In the genomic region with DNA sequence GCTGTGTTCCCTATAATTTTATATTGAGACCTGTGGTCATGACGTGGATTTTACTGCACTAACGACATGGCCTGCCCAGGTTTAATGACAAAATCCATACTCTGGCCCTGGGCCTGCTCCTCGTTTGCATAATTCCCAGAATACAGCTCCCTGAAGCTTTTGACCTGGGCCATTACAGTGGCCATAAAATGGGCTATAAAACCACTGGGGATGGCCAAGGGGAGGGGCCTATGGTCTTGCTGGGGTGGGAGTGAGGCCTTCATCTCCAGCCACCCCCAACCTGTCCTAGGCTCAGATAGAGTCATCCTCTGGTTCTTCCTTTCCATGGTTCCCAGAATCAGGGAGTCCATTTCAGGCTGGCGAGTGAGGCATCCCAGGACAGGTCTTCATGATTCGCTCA, we compare ENCODE assay signal across 17 mouse cellular contexts. TPM values are rescaled to one million over a fixed set of nuclear protein-coding genes. Genes with fewer than 3 reads are reported as not detected.
DNase-seq lines count a peak whose midpoint lies in the region; ATAC-seq lines count a peak whose summit lies in the region.
"Had no signal": no experiment of that assay in that cellular context is flagged by ENCODE, and none has a peak within 500 bp of the region (broad histone marks: within the 10 kb centered on the region; RNA-seq: fewer than 3 reads in every experiment).

No protein-coding gene starts in this region.

- intact Hi-C loops in left cerebral cortex, postnatal 10 days (cut with DNase I), result no loop called here

- no peak overlapping the region for H3K9ac ChIP-seq in kidney, embryonic 15.5 days
- H3K9ac ChIP-seq in intestine, embryonic 15.5 days, result no peak overlapping the region
- peak overlapping the region; percentile 64 for H3K9ac ChIP-seq in liver, embryonic 15.5 days
- H3K9ac ChIP-seq: hindbrain, embryonic 15.5 days; midbrain, embryonic 15.5 days had no signal

- H3K27me3 ChIP-seq in erythroblast, embryonic 14.5 days (ENCODE audit: control insufficient read depth), result peaks cover 51% of the 10 kb centered on the region
- peaks cover 96% of the 10 kb centered on the region for H3K27me3 ChIP-seq in kidney, embryonic 15.5 days
- peaks cover 46% of the 10 kb centered on the region for H3K27me3 ChIP-seq in intestine, embryonic 15.5 days (replicated peaks)
- peaks cover 49% of the 10 kb centered on the region for H3K27me3 ChIP-seq in liver, embryonic 15.5 days

- peaks cover 4% of the 10 kb centered on the region for H3K9me3 ChIP-seq in erythroblast, embryonic 14.5 days (ENCODE audit: control insufficient read depth, low read length)
- H3K9me3 ChIP-seq in kidney, embryonic 15.5 days (replicated peaks), result no peaks in the 10 kb centered on the region
- no peaks in the 10 kb centered on the region for H3K9me3 ChIP-seq in intestine, embryonic 15.5 days
- no peaks in the 10 kb centered on the region; the same call in 1 of the 2 replicates for H3K9me3 ChIP-seq in liver, embryonic 15.5 days (replicated peaks)
- H3K9me3 ChIP-seq: hindbrain, embryonic 15.5 days; midbrain, embryonic 15.5 days had no signal

- H3K4me3 ChIP-seq in erythroblast, embryonic 14.5 days (replicated peaks), result peak overlapping the region; percentile 67
- H3K4me3 ChIP-seq in kidney, embryonic 15.5 days (replicated peaks), result no peak overlapping the region
- H3K4me3 ChIP-seq in intestine, embryonic 15.5 days (replicated peaks), result no peak overlapping the region
- H3K4me3 ChIP-seq in liver, embryonic 15.5 days (replicated peaks), result peak overlapping the region; percentile 57
- H3K4me3 ChIP-seq: hindbrain, embryonic 15.5 days; midbrain, embryonic 15.5 days had no signal

- peaks cover 53% of the 10 kb centered on the region for H3K4me1 ChIP-seq in erythroblast, embryonic 14.5 days (ENCODE audit: control insufficient read depth)
- peaks cover 26% of the 10 kb centered on the region for H3K4me1 ChIP-seq in kidney, embryonic 15.5 days
- peaks cover 12% of the 10 kb centered on the region for H3K4me1 ChIP-seq in intestine, embryonic 15.5 days (replicated peaks)
- H3K4me1 ChIP-seq in liver, embryonic 15.5 days (replicated peaks), result peaks cover 42% of the 10 kb centered on the region

- WGBS in kidney, embryonic 15.5 days, result 24% methylated on average over 5 of the region's 5 CpGs
- 45% methylated on average over 5 of the region's 5 CpGs for WGBS in intestine, embryonic 15.5 days
- 37% methylated on average over 5 of the region's 5 CpGs for WGBS in liver, embryonic 15.5 days (ENCODE audit: insufficient replicate concordance)

- H3K4me2 ChIP-seq in kidney, embryonic 15.5 days, result peak overlapping the region; percentile 31; the same call in 1 of the 2 replicates
- peak overlapping the region; percentile 22; the same call in 1 of the 2 replicates for H3K4me2 ChIP-seq in intestine, embryonic 15.5 days (replicated peaks)
- H3K4me2 ChIP-seq in liver, embryonic 15.5 days, result peak overlapping the region; percentile 80
- H3K4me2 ChIP-seq: hindbrain, embryonic 15.5 days had no signal

- no peak for ATAC-seq in erythroblast, adult 5-6 weeks (replicated peaks; ENCODE audit: low FRiP score, poor library complexity, severe bottlenecking)
- peak; percentile 31; the same call in 1 of the 2 replicates for ATAC-seq in kidney, embryonic 15.5 days (replicated peaks; ENCODE audit: low FRiP score)
- peak; percentile 59 for ATAC-seq in intestine, embryonic 15.5 days
- ATAC-seq in liver, embryonic 15.5 days (ENCODE audit: insufficient read depth), result peak; percentile 6
- ATAC-seq: midbrain, embryonic 15.5 days had no signal

- no peaks in the 10 kb centered on the region; the same call in 1 of the 2 replicates for H3K36me3 ChIP-seq in erythroblast, embryonic 14.5 days (ENCODE audit: control insufficient read depth)
- H3K36me3 ChIP-seq in kidney, embryonic 15.5 days, result no peaks in the 10 kb centered on the region
- no peaks in the 10 kb centered on the region for H3K36me3 ChIP-seq in intestine, embryonic 15.5 days
- no peaks in the 10 kb centered on the region for H3K36me3 ChIP-seq in liver, embryonic 15.5 days (replicated peaks)
- H3K36me3 ChIP-seq: hindbrain, embryonic 15.5 days; midbrain, embryonic 15.5 days had no signal

- no peak for DNase-seq in kidney, postnatal 4 days
- no peak for DNase-seq in cerebellum, postnatal 4 days (ENCODE audit: low spot score in 2 of 2)
- DNase-seq in left cerebral cortex, postnatal 10 days (ENCODE audit: extremely low spot score in 1 of 2, low spot score in 2 of 2), result no peak
- DNase-seq: adrenal gland, postnatal 14 days; lung, postnatal 10 days; right cerebral cortex, postnatal 14 days; thymus, postnatal 25 days had no signal

- H3K27ac ChIP-seq in kidney, embryonic 15.5 days, result no peak overlapping the region
- no peak overlapping the region for H3K27ac ChIP-seq in intestine, embryonic 15.5 days
- peak overlapping the region; percentile 98 for H3K27ac ChIP-seq in liver, embryonic 15.5 days (replicated peaks)
- H3K27ac ChIP-seq: hindbrain, embryonic 15.5 days; midbrain, embryonic 15.5 days had no signal

RNA-seq across cellular contexts. Expression of a gene that starts 60.0 kb away (rescaled TPM):
- not detected in 2 replicates for polyA plus RNA-seq in erythroblast, embryonic 14.5 days (2012)
- not detected in 2 replicates for total RNA-seq in erythroblast, adult 5-6 weeks (2015; ENCODE audit: low replicate concordance)
- total RNA-seq in erythroblast, adult 5-6 weeks (2017; ENCODE audit: low replicate concordance), result not detected in 2 replicates
- polyA plus RNA-seq in kidney, embryonic 15.5 days (2015; fragmentation: Nextera tagmentation; extraction: Ambion mirVana), result 0.12 and 0.38 TPM in 2 replicates
- polyA plus RNA-seq in intestine, embryonic 15.5 days (2015; fragmentation: Nextera tagmentation; extraction: Ambion mirVana), result 0.19 and 0.32 TPM in 2 replicates
- polyA plus RNA-seq in liver, embryonic 15.5 days (2015; fragmentation: Nextera tagmentation; extraction: Ambion mirVana), result 0.12 TPM in 1 of 2 replicates, not detected in the other
- total RNA-seq in left cerebral cortex, postnatal 10 days (2021), result 1 to 10 TPM in 1 of 2 experiments, under 1 TPM in 1; 0.81 to 1.8 TPM
- total RNA-seq: common myeloid progenitor, adult 5-6 weeks; granulocyte monocyte progenitor cell, adult 5-6 weeks; neutrophil, adult 5-6 weeks had no signal

Comparison
In these comparisons a context has a peak if more than half of its experiments do, and no peak if none do; other contexts are left out.
1. H3K4me3 ChIP-seq: peak in erythroblast, embryonic 14.5 days (single experiment) and liver, embryonic 15.5 days (single experiment); none in kidney, embryonic 15.5 days (single experiment) and intestine, embryonic 15.5 days (single experiment).
2. H3K4me2 ChIP-seq: peak in every context shown above with its lines; median percentile 80 in liver, embryonic 15.5 days; 31 in kidney, embryonic 15.5 days; 22 in intestine, embryonic 15.5 days.